Mouse (Mus musculus) midbrain, embryonic 11.5 days (tissue): ENCODE results near the gene Grip1. TPM values are rescaled to one million over a fixed set of nuclear protein-coding genes. Genes with fewer than 3 reads are reported as not detected.

Experiments used
- ATAC-seq: fragments of 200-750 bp; cut with Nextera tagmentation; 2 replicates; pipeline ENCODE4 v1.8.0; 2017; ENCODE audit warnings: moderate TSS enrichment, moderate library complexity; ENCODE audit not compliant: low FRiP score
- DNase-seq: peaks from one replicate; pipeline ENCODE4 v3.0.0; 2015; ENCODE audit warnings: low spot score; ENCODE audit errors: missing footprints
- H3K27ac ChIP-seq: fragments of 300-500 bp; sonication (generic); 2 replicates; pipeline ENCODE4 v1.5.1; 2014; ENCODE audit warnings: low read depth, low read length
- H3K27me3 ChIP-seq: fragments of 300-500 bp; sonication (generic); 2 replicates; pipeline ENCODE4 v1.6.1; 2014; ENCODE audit warnings: mild to moderate bottlenecking, low read length, moderate library complexity, mixed read lengths; ENCODE audit not compliant: control insufficient read depth, insufficient read depth
- H3K36me3 ChIP-seq: fragments of 300-500 bp; sonication (generic); 2 replicates; pipeline ENCODE4 v1.6.1; 2014; ENCODE audit warnings: mild to moderate bottlenecking, low read length, moderate library complexity, mixed read lengths; ENCODE audit not compliant: control insufficient read depth, insufficient read depth
- H3K4me1 ChIP-seq: fragments of 300-500 bp; sonication (generic); 2 replicates; pipeline ENCODE4 v1.6.1; 2014; ENCODE audit warnings: low read length; ENCODE audit not compliant: control insufficient read depth, insufficient read depth
- H3K4me2 ChIP-seq: fragments of 300-500 bp; sonication (generic); 2 replicates; pipeline ENCODE4 v1.6.1; 2014; ENCODE audit warnings: mild to moderate bottlenecking, moderate library complexity
- H3K4me3 ChIP-seq: fragments of 300-500 bp; sonication (generic); 2 replicates; pipeline ENCODE4 v1.5.1; 2014; ENCODE audit warnings: low read depth, low read length
- H3K9ac ChIP-seq: fragments of 300-500 bp; sonication (generic); 2 replicates; pipeline ENCODE4 v1.6.1; 2014; ENCODE audit warnings: low read length
- H3K9me3 ChIP-seq: fragments of 300-500 bp; sonication (generic); 2 replicates; pipeline ENCODE4 v1.6.1; 2016; ENCODE audit warnings: low read length; ENCODE audit not compliant: control insufficient read depth
- WGBS: fragments of 180-500 bp; shearing (Covaris S2); extraction: QIAGEN DNeasy Blood & Tissue Kit; methylation state at CpG from one replicate; pipeline ENCODE4 v1.1.7; 2014; 5-methylcytosine and 5-hydroxymethylcytosine counted together
- polyA plus RNA-seq: library from polyadenylated mRNA; unstranded; fragments of >200 nt; fragmentation: Nextera tagmentation; extraction: Ambion mirVana; gene quantifications from 2 replicates; pipeline ENCODE4 v1.2.1, GENCODE M21; 2014

Gene Grip1
- polyA plus RNA-seq, 1 experiment from 2014 or later, result 8.5 TPM

DNA sequence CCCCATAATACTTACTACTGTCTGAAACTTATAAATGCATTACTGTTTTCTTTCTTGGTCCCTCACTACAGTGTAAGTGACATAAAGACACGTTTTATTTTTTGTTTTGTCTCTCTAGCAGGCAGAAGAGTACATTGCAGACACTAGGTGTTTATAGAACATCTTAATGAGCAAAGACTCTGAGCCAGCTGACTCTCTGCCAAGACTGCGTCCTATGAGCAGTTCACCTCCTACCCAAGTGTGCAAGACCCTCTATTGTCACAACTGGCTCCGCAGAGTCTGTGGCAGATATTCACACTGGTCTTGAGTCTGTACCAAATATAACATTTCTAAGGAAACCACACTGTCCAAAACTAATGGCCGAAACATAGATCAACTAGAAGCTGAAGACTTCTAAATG, 449.1 kb downstream of the Grip1 start:
- Histone ChIP-seq H3K36me3 (no peaks in the 10 kb centered on the region), H3K27me3 (no peaks in the 10 kb centered on the region), H3K27ac (no peak overlapping the region), H3K4me2 (no peak overlapping the region), H3K9me3 (no peaks in the 10 kb centered on the region), H3K9ac (no peak overlapping the region), H3K4me1 (no peaks in the 10 kb centered on the region), H3K4me3 (no peak overlapping the region)
- DNase-seq, result no peak
- ATAC-seq, result no peak
- WGBS, result 79% methylated on average over 4 of the region's 4 CpGs

DNA sequence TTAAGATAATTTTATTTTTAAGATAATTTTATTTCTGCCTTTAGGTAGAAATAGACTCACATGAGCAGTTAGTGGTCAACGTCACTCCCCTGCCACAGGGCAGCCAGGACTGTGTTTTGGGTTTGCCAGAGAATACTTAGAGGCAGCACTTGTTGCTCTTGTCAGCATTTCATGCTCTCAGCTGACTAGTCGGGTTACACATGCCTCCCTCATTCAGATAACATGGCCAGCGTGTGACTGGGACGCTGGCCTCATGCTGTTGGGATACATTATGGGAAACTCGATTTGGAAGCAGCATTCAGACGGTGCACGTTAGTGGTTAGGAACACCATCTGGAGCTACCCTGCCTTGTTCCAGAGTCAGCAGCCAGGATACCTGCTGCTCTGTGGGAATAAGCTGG, 453.2 kb downstream of the Grip1 start:
- Histone ChIP-seq H3K27ac (no peak overlapping the region), H3K9ac (no peak overlapping the region), H3K9me3 (no peaks in the 10 kb centered on the region), H3K4me1 (no peaks in the 10 kb centered on the region), H3K4me2 (no peak overlapping the region), H3K27me3 (no peaks in the 10 kb centered on the region), H3K36me3 (no peaks in the 10 kb centered on the region), H3K4me3 (no peak overlapping the region)
- ATAC-seq, result no peak
- no peak for DNase-seq
- WGBS, result 85% methylated on average over 7 of the region's 7 CpGs

DNA sequence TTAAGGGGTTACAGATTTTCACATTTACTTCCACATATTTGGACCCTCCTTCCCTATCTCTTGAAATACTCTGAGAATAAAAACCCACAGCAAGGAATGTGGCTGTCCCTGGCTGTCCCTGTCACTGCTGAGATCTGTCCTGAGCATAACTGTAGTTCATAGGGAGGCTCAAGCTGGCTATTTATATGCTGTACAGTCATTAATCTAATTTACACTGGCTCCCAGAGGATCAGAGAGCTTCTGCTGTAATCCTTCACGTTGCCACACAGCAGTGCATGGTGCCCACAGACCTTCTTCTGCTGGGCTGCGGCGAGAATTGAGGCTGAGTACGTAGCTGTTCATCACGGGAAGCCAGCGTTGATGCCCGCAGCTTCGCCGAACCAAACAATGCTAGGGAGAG, 464.4 kb downstream of the Grip1 start:
- Histone ChIP-seq H3K4me1 (no peaks in the 10 kb centered on the region), H3K4me2 (no peak overlapping the region), H3K9ac (no peak overlapping the region), H3K27ac (no peak overlapping the region), H3K4me3 (no peak overlapping the region), H3K27me3 (no peaks in the 10 kb centered on the region), H3K9me3 (no peaks in the 10 kb centered on the region), H3K36me3 (no peaks in the 10 kb centered on the region)
- DNase-seq (no peak), ATAC-seq (no peak)
- 87% methylated on average over 9 of the region's 9 CpGs for WGBS

DNA sequence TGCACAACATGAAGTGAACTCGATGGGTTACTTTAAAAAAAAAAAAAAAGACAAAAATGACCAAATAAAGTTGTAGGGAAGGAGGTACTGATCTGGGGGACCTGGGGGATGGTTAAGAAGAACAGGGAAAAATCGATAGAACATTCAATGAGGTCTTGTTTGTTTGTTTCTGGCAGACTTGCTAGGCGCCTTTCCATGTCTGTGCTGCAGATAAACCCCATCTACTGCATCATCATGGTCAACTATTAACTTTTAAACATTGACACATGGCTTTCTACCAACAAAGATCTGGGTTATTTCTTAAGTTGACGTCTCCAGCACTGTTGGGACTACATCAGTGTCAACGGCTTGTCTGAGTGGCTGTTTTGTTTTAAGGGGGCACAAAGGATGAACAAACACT, 474.3 kb downstream of the Grip1 start:
- Histone ChIP-seq H3K27me3 (no peaks in the 10 kb centered on the region), H3K27ac (no peak overlapping the region), H3K36me3 (no peaks in the 10 kb centered on the region), H3K4me3 (no peak overlapping the region), H3K4me1 (0 out of 2 replicates have a peak, but pooled peaks cover 3% of the 10 kb centered on the region), H3K4me2 (no peak overlapping the region), H3K9ac (no peak overlapping the region), H3K9me3 (no peaks in the 10 kb centered on the region)
- ATAC-seq, result no peak
- no peak for DNase-seq
- 91% methylated on average over 5 of the region's 5 CpGs for WGBS

DNA sequence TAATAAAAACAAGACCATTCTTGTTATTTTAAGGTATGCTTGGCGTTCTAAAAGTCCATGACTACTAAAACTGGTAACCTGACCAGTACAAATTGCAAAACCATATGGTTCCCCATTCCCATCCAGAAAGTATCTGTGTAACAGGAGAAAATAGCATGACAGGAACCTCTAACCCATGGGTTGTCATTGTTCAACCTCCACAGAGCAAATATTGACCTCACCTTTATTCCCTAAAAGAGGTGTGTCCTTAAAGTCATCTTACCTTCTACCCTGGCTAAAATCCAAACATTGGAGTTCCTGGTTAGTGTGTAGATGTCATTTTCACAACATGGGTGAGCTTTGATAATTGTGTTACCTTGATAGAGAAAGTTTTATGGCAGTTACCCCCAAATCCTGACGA, 475.3 kb downstream of the Grip1 start:
- DNase-seq, result no peak
- ATAC-seq, result no peak
- Histone ChIP-seq H3K27ac (no peak overlapping the region), H3K4me1 (0 out of 2 replicates have a peak, but pooled peaks cover 3% of the 10 kb centered on the region), H3K9me3 (no peaks in the 10 kb centered on the region), H3K36me3 (no peaks in the 10 kb centered on the region), H3K27me3 (no peaks in the 10 kb centered on the region), H3K4me2 (no peak overlapping the region), H3K4me3 (no peak overlapping the region), H3K9ac (no peak overlapping the region)
- WGBS, result 88% methylated on average over 2 of the region's 2 CpGs

DNA sequence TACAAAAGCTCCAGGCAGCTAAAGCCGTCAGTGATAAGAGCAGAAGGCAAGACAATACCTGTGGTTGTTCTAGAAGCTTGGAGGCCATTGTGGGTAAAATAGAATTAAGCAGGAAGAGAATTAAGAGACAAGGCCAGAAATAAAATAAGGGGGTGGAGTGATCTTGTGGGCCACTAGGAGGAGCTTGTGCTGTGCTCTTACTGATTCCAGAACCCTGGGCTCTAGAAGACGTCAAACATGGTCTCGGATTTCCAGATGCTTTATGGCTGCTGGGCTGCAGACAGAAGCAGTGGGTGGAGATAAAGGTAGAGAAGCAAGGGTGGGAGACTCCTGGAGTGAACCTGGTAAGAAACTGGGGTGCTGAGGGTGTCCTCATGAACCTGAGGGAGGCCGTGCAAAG, 479.2 kb downstream of the Grip1 start:
- H3K4me3 ChIP-seq, result no peak overlapping the region
- H3K27ac ChIP-seq, result no peak overlapping the region
- H3K36me3 ChIP-seq, result no peaks in the 10 kb centered on the region

DNA sequence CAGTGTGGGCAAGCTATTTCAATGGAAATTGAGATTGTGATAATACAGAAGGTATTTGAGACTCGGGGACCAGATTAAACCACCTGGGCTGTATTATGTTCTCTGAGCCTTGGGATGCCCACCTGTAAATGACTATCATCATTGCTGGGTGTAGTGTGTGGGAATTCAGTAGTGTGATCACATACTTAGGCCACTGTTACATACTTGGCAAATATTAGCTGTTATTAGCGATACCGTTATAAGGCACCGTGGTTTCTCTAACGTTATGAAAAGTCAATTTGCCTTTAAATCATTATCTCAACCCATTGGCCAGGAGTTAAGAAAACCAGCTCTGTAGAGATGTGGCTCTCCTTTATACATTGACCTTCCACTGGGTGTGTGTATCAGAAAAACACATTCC, 479.7 kb downstream of the Grip1 start:
- Histone ChIP-seq H3K9ac (no peak overlapping the region), H3K27me3 (no peaks in the 10 kb centered on the region), H3K27ac (no peak overlapping the region), H3K9me3 (no peaks in the 10 kb centered on the region), H3K36me3 (no peaks in the 10 kb centered on the region), H3K4me1 (no peaks in the 10 kb centered on the region; the same call in 1 of the 2 replicates), H3K4me2 (no peak overlapping the region), H3K4me3 (no peak overlapping the region)
- no peak for DNase-seq
- WGBS, result 94% methylated on average over 5 of the region's 5 CpGs
- ATAC-seq, result no peak

More for the DNA sequence above, 479.2 kb downstream of the Grip1 start:
- ATAC-seq (no peak), DNase-seq (no peak)
- H3K4me1 ChIP-seq, result no peaks in the 10 kb centered on the region; the same call in 1 of the 2 replicates
- 73% methylated on average over 4 of the region's 4 CpGs for WGBS
- no peak overlapping the region for H3K9ac ChIP-seq
- H3K4me2 ChIP-seq, result no peak overlapping the region
- H3K27me3 ChIP-seq, result no peaks in the 10 kb centered on the region
- no peaks in the 10 kb centered on the region for H3K9me3 ChIP-seq

DNA sequence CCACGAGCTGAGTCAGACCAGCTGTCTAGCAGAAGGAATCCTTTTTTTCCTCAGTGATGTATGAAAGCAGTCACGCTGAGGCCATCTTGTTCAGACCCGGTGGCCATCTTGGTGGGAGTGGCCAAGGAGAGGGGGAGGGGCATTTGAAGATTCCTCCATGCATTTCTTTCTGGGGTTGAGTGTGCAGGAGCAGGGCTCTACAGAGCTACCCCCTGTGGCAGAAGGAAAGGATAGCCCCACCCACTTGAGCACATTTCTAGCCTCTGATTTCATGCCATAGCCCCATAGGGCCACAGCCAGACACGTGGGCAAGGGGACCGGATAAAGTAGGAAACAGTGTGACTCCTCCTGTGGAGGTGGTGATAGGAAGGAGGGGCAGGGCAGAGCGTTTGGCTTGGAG, 481.6 kb downstream of the Grip1 start:
- H3K27ac ChIP-seq, result no peak overlapping the region
- no peak for ATAC-seq
- no peak overlapping the region for H3K4me3 ChIP-seq
- no peaks in the 10 kb centered on the region for H3K27me3 ChIP-seq
- H3K4me1 ChIP-seq, result no peaks in the 10 kb centered on the region; the same call in 1 of the 2 replicates
- no peak overlapping the region for H3K4me2 ChIP-seq
- WGBS, result 92% methylated on average over 6 of the region's 6 CpGs
- no peak overlapping the region for H3K9ac ChIP-seq
- H3K9me3 ChIP-seq, result no peaks in the 10 kb centered on the region
- H3K36me3 ChIP-seq, result no peaks in the 10 kb centered on the region
- no peak for DNase-seq

DNA sequence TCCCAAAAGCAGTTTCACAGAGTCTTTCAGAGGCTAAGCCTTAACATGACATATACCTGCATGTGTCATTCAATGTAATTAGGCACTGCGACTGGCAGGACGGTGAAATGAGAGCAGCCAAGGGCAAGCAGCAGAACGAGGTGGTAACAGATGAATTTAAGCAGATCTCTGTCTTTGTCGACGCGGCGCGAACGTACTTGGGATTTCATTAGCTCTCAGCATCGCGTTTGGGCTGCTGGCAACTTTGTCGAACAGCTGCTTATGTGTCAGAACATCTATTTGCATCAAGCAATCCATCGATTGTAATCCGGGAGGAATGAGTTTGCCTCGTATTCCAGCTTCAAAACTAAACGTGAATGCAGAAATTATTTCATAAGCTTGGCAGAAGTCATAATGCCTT, 483.9 kb downstream of the Grip1 start:
- no peaks in the 10 kb centered on the region for H3K36me3 ChIP-seq
- H3K9me3 ChIP-seq, result no peaks in the 10 kb centered on the region
- no peaks in the 10 kb centered on the region for H3K27me3 ChIP-seq
- ATAC-seq (no peak), DNase-seq (no peak)
- H3K9ac ChIP-seq, result no peak overlapping the region
- no peaks in the 10 kb centered on the region; the same call in 1 of the 2 replicates for H3K4me1 ChIP-seq
- 91% methylated on average over 16 of the region's 16 CpGs for WGBS
- H3K27ac ChIP-seq, result no peak overlapping the region
- H3K4me2 ChIP-seq, result no peak overlapping the region
- H3K4me3 ChIP-seq, result no peak overlapping the region

DNA sequence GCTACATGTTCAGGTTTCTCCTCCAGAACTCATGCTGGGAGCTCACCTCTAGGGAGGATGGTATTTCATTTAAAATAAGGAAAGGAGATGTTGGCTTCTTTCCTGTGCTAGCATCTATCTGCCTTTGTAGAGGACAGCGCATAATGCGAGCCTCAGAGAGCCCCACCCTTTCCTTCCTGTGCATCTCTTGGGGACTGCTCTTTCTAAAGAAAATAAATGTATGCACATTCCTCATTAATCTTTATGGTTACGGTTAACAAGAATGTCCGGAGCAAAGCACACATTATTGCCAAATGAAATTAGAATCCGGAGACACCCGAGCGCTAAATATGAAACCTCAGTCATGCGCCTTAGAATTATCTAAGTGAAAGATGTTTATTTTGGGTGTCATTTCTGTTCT, 490.3 kb downstream of the Grip1 start:
- H3K4me1 ChIP-seq, result no peaks in the 10 kb centered on the region
- H3K4me3 ChIP-seq, result no peak overlapping the region
- no peak overlapping the region for H3K9ac ChIP-seq
- H3K9me3 ChIP-seq, result no peaks in the 10 kb centered on the region
- H3K4me2 ChIP-seq, result no peak overlapping the region
- WGBS, result 91% methylated on average over 8 of the region's 8 CpGs
- DNase-seq (no peak), ATAC-seq (no peak)
- H3K36me3 ChIP-seq, result no peaks in the 10 kb centered on the region
- no peaks in the 10 kb centered on the region for H3K27me3 ChIP-seq
- H3K27ac ChIP-seq, result no peak overlapping the region
